Mouse (Mus musculus): ENCODE measurements around the gene Ndufb2. TPM values are rescaled to one million over a fixed set of nuclear protein-coding genes. Genes with fewer than 3 reads are reported as not detected.
A peak's percentile ranks its signal among the peaks of the same experiment; 100 is the strongest.

Ndufb2 gene
- total RNA-seq, 1 experiment = 122 TPM

GRCm38 (mm10) chr6:39567528-39567927 lies 24.8 kb upstream of the Ndufb2 start:
- no peak overlapping the region for H3K4me3 ChIP-seq (ENCODE audit: insufficient read depth in 1 of 2, low read depth in 1 of 2, low read length in 2 of 2, poor library complexity in 1 of 2, severe bottlenecking in 1 of 2)
- H3K9ac ChIP-seq (ENCODE audit: insufficient read depth, low read depth, low read length, poor library complexity, severe bottlenecking) = no peak overlapping the region
- no peaks in the 10 kb centered on the region for H3K9me3 ChIP-seq (ENCODE audit: control insufficient read depth, insufficient read depth, low read depth, low read length)
- no peaks in the 10 kb centered on the region for H3K36me3 ChIP-seq (ENCODE audit: control insufficient read depth, insufficient read depth, low read length, poor library complexity, severe bottlenecking)
- in situ Hi-C loops (cut with MboI; ENCODE audit: low sequenced_read_pairs in 2 of 2, unreplicated experiment in 2 of 2) = loop anchor here in 1 of 2 experiments (10.0 kb wide), 1 partner anchor 103 kb away; no protein-coding TSS in a partner anchor
- H3K27ac ChIP-seq (ENCODE audit: insufficient read depth, low read depth, low read length, poor library complexity, severe bottlenecking) = no peak overlapping the region
- no peaks in the 10 kb centered on the region for H3K4me1 ChIP-seq (ENCODE audit: control insufficient read depth in 2 of 2, insufficient read depth in 2 of 2, low read length in 2 of 2, poor library complexity in 1 of 2)
- TF ChIP-seq ZC3H11A (IDR thresholded peaks at IDR 0.05; ENCODE audit: borderline replicate concordance, low read depth, low read length) = peak; percentile 66; the same call in 1 of the 2 replicates
- TF ChIP-seq ZNF384 (IDR thresholded peaks at IDR 0.05; ENCODE audit: low read depth, low read length) = no peak
- DNase-seq (ENCODE audit: low read depth, low spot score) = peak; percentile 51

GRCm38 (mm10) chr6:39570426-39570825 lies 21.9 kb upstream of the Ndufb2 start:
- Histone ChIP-seq H3K9ac (ENCODE audit: insufficient read depth, low read depth, low read length, poor library complexity, severe bottlenecking) (no peak overlapping the region), H3K27ac (ENCODE audit: insufficient read depth, low read depth, low read length, poor library complexity, severe bottlenecking) (no peak overlapping the region), H3K4me1 (ENCODE audit: control insufficient read depth in 2 of 2, insufficient read depth in 2 of 2, low read length in 2 of 2, poor library complexity in 1 of 2) (peaks cover 3 to 5% of the 10 kb centered on the region in 2 experiments; a peak in 1 of 4 replicates), H3K4me3 (ENCODE audit: insufficient read depth in 1 of 2, low read depth in 1 of 2, low read length in 2 of 2, poor library complexity in 1 of 2, severe bottlenecking in 1 of 2) (no peak overlapping the region), H3K36me3 (ENCODE audit: control insufficient read depth, insufficient read depth, low read length, poor library complexity, severe bottlenecking) (no peaks in the 10 kb centered on the region), H3K9me3 (ENCODE audit: control insufficient read depth, insufficient read depth, low read depth, low read length) (no peaks in the 10 kb centered on the region)
- TF ChIP-seq ZC3H11A (IDR thresholded peaks at IDR 0.05; ENCODE audit: borderline replicate concordance, low read depth, low read length) (no peak), MAFK (IDR thresholded peaks at IDR 0.05; ENCODE audit: insufficient read depth, low read depth, low read length) (no peak), CHD2 (IDR thresholded peaks at IDR 0.05; ENCODE audit: low read depth, low read length) (no peak), HCFC1 (IDR thresholded peaks at IDR 0.05; ENCODE audit: borderline replicate concordance, insufficient read depth, low read length) (no peak), ZNF384 (IDR thresholded peaks at IDR 0.05; ENCODE audit: low read depth, low read length) (no peak)
- in situ Hi-C loops (cut with MboI; ENCODE audit: low sequenced_read_pairs in 2 of 2, unreplicated experiment in 2 of 2) = loop anchor here in 1 of 2 experiments (10.0 kb wide), 1 partner anchor 214 kb away; no protein-coding TSS in a partner anchor
- no peak for DNase-seq (ENCODE audit: low read depth, low spot score)

DNA sequence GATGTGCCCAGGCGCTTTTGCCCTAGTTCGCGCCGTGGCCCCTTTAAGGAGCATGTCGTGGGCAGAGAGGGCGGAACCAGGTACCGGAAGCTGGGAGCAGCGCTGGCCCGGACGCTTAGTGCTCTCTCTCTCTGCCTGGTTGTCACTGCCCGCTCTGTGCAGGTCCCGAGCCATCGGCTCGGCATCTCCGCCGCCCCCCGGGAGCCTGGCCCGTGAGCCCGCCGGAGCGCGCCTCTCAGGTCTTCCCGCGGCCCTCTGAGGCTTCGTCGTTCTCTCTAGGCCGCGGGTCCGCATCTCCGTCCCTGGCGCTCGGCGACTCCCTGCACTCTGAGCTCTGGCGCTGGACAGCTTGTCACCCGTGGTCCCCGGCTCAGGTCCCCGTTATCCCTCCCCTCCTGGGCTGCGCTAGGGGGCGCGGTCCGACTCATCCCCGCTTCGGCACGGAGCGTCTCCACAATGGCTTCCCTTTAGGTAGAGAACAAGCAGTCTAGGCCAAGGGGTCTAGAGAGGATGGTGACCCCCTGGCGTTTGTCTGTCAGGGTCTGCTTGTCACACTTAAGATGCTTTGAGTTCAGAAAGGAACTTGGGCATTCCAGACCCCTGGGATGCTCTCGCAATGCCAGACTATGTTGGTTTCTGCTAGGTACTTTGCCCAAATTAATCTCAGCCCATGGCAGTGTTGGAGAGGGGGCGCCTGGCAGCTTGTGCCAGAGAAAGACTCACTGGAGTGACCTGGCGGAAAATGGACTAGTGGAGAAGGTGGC lies 18.4 kb upstream of the Ndufb2 start, which contains the start of gene Adck2:
Adck2 (plus strand) TSS at position 83 of the 764 bp plus-strand sequence.
- in situ Hi-C loops (cut with MboI; ENCODE audit: low sequenced_read_pairs in 2 of 2, unreplicated experiment in 2 of 2) = loop anchor here in 1 of 2 experiments (10.0 kb wide), 1 partner anchor 211 kb away; no protein-coding TSS in a partner anchor
- no peaks in the 10 kb centered on the region for H3K9me3 ChIP-seq (ENCODE audit: control insufficient read depth, insufficient read depth, low read depth, low read length)
- H3K36me3 ChIP-seq (ENCODE audit: control insufficient read depth, insufficient read depth, low read length, poor library complexity, severe bottlenecking) = no peaks in the 10 kb centered on the region
- no peak for DNase-seq (ENCODE audit: low read depth, low spot score)
- H3K9ac ChIP-seq (ENCODE audit: insufficient read depth, low read depth, low read length, poor library complexity, severe bottlenecking) = peak within 1 kb of the TSS; percentile 70
- peaks cover 3 to 5% of the 10 kb centered on the region in 2 experiments; a peak in 1 of 4 replicates for H3K4me1 ChIP-seq (ENCODE audit: control insufficient read depth in 2 of 2, insufficient read depth in 2 of 2, low read length in 2 of 2, poor library complexity in 1 of 2)
- no peak within 1 kb of the TSS for H3K27ac ChIP-seq (ENCODE audit: insufficient read depth, low read depth, low read length, poor library complexity, severe bottlenecking)
- TF ChIP-seq MAFK (IDR thresholded peaks at IDR 0.05; ENCODE audit: insufficient read depth, low read depth, low read length) (no peak), ZC3H11A (IDR thresholded peaks at IDR 0.05; ENCODE audit: borderline replicate concordance, low read depth, low read length) (no peak), CHD2 (IDR thresholded peaks at IDR 0.05; ENCODE audit: low read depth, low read length) (no peak), ZNF384 (IDR thresholded peaks at IDR 0.05; ENCODE audit: low read depth, low read length) (no peak), HCFC1 (IDR thresholded peaks at IDR 0.05; ENCODE audit: borderline replicate concordance, insufficient read depth, low read length) (no peak)
- peak within 1 kb of the TSS; percentile 78 to 85 for H3K4me3 ChIP-seq (ENCODE audit: insufficient read depth in 1 of 2, low read depth in 1 of 2, low read length in 2 of 2, poor library complexity in 1 of 2, severe bottlenecking in 1 of 2)

- TF ChIP-seq MAFK (IDR thresholded peaks at IDR 0.05; ENCODE audit: insufficient read depth, low read depth, low read length) (no peak), ZC3H11A (IDR thresholded peaks at IDR 0.05; ENCODE audit: borderline replicate concordance, low read depth, low read length) (no peak), HCFC1 (IDR thresholded peaks at IDR 0.05; ENCODE audit: borderline replicate concordance, insufficient read depth, low read length) (no peak), ZNF384 (IDR thresholded peaks at IDR 0.05; ENCODE audit: low read depth, low read length) (no peak), CHD2 (IDR thresholded peaks at IDR 0.05; ENCODE audit: low read depth, low read length) (no peak)
- H3K4me1 ChIP-seq (ENCODE audit: control insufficient read depth in 2 of 2, insufficient read depth in 2 of 2, low read length in 2 of 2, poor library complexity in 1 of 2) = peaks cover 3 to 5% of the 10 kb centered on the region in 2 experiments; a peak in 1 of 4 replicates
- in situ Hi-C loops (cut with MboI; ENCODE audit: low sequenced_read_pairs in 2 of 2, unreplicated experiment in 2 of 2) = loop anchor here in 1 of 2 experiments (10.0 kb wide), 1 partner anchor 210 kb away; no protein-coding TSS in a partner anchor
- peak overlapping the region; percentile 70; the same call in 1 of the 2 replicates for H3K9ac ChIP-seq (ENCODE audit: insufficient read depth, low read depth, low read length, poor library complexity, severe bottlenecking)
- no peak for DNase-seq (ENCODE audit: low read depth, low spot score)
- H3K27ac ChIP-seq (ENCODE audit: insufficient read depth, low read depth, low read length, poor library complexity, severe bottlenecking) = no peak overlapping the region
- no peaks in the 10 kb centered on the region for H3K36me3 ChIP-seq (ENCODE audit: control insufficient read depth, insufficient read depth, low read length, poor library complexity, severe bottlenecking)
- peak overlapping the region; percentile 78 to 85 for H3K4me3 ChIP-seq (ENCODE audit: insufficient read depth in 1 of 2, low read depth in 1 of 2, low read length in 2 of 2, poor library complexity in 1 of 2, severe bottlenecking in 1 of 2)
- H3K9me3 ChIP-seq (ENCODE audit: control insufficient read depth, insufficient read depth, low read depth, low read length) = no peaks in the 10 kb centered on the region
Observed at GRCm38 (mm10) chr6:39574555-39574869, 17.9 kb upstream of the Ndufb2 start.
